Mouse (Mus musculus): ENCODE data around the gene Gm16253. TPM values are rescaled to one million over a fixed set of nuclear protein-coding genes. Genes with fewer than 3 reads are reported as not detected.

The Gm16253 gene
- polyA plus RNA-seq, 1 experiment from 2014 or later, result 2.0 TPM

Other genes with a start within 250 kb of the Gm16253 start
- gene BC107364, start 124.7 kb upstream of the Gm16253 start, polyA plus RNA-seq (2015; fragmentation: Nextera tagmentation; extraction: Ambion mirVana), result 0.31 TPM in 1 of 2 replicates, not detected in the other
- 12.4 and 16.1 TPM in 2 replicates for gene Hfe2, start 51.8 kb upstream of the Gm16253 start, polyA plus RNA-seq (2015; fragmentation: Nextera tagmentation; extraction: Ambion mirVana)
- gene Txnip, start 19.0 kb upstream of the Gm16253 start, polyA plus RNA-seq (2015; fragmentation: Nextera tagmentation; extraction: Ambion mirVana), result 179 and 184 TPM in 2 replicates
- gene Polr3gl, start 17.2 kb downstream of the Gm16253 start, polyA plus RNA-seq (2015; fragmentation: Nextera tagmentation; extraction: Ambion mirVana), result 43.6 and 48.5 TPM in 2 replicates
- 2.2 and 3.0 TPM in 2 replicates for gene Ankrd34a, start 19.7 kb downstream of the Gm16253 start, polyA plus RNA-seq (2015; fragmentation: Nextera tagmentation; extraction: Ambion mirVana)
- gene Lix1l, start 24.2 kb downstream of the Gm16253 start, polyA plus RNA-seq (2015; fragmentation: Nextera tagmentation; extraction: Ambion mirVana), result 8.7 and 10.1 TPM in 2 replicates
- gene Rbm8a, start 52.9 kb downstream of the Gm16253 start, polyA plus RNA-seq (2015; fragmentation: Nextera tagmentation; extraction: Ambion mirVana), result 119 and 121 TPM in 2 replicates
- gene Pex11b, start 58.4 kb downstream of the Gm16253 start, polyA plus RNA-seq (2015; fragmentation: Nextera tagmentation; extraction: Ambion mirVana), result 54.7 and 58.7 TPM in 2 replicates
- 0.43 and 0.45 TPM in 2 replicates for gene Gm42957, start 58.5 kb downstream of the Gm16253 start, polyA plus RNA-seq (2015; fragmentation: Nextera tagmentation; extraction: Ambion mirVana)
- 6.3 and 6.9 TPM in 2 replicates for gene Itga10, start 68.6 kb downstream of the Gm16253 start, polyA plus RNA-seq (2015; fragmentation: Nextera tagmentation; extraction: Ambion mirVana)
- 10.2 TPM in 2 replicates for gene Ankrd35, start 93.1 kb downstream of the Gm16253 start, polyA plus RNA-seq (2015; fragmentation: Nextera tagmentation; extraction: Ambion mirVana)
- gene Pias3, start 119.4 kb downstream of the Gm16253 start, polyA plus RNA-seq (2015; fragmentation: Nextera tagmentation; extraction: Ambion mirVana), result 65.4 and 74.1 TPM in 2 replicates
- gene Nudt17, start 131.6 kb downstream of the Gm16253 start, polyA plus RNA-seq (2015; fragmentation: Nextera tagmentation; extraction: Ambion mirVana), result 15.3 and 16.3 TPM in 2 replicates
- 32.3 and 32.8 TPM in 2 replicates for gene Polr3c, start 150.6 kb downstream of the Gm16253 start, polyA plus RNA-seq (2015; fragmentation: Nextera tagmentation; extraction: Ambion mirVana)
- 39.8 and 42.0 TPM in 2 replicates for gene Rnf115, start 150.7 kb downstream of the Gm16253 start, polyA plus RNA-seq (2015; fragmentation: Nextera tagmentation; extraction: Ambion mirVana)